Mouse (Mus musculus) embryonic stem cell, embryonic (primary cell): ENCODE measurements around the gene Skint8.
"Not testable (repeated sequence)": the region's sequence is repeated elsewhere in the genome, so short reads cannot be mapped to it uniquely, and the experiment has no call there.

ENCODE experiments used
- CTCF ChIA-PET, 4 experiments: fragments of 300-600 bp in 2 of 4; fragments of 350-600 bp in 2 of 4; sonication (Branson Sonifier 250); formaldehyde crosslinking; loops; one replicate each; lab custom pipeline; 2022; ENCODE audit warnings: inconsistent platforms in 2 of 4; lab: Charles Lee
- POLR2A ChIA-PET, 4 experiments: fragments of 300-600 bp in 2 of 4; fragments of 350-600 bp in 2 of 4; sonication (Branson Sonifier 250); formaldehyde crosslinking; loops; one replicate each; lab custom pipeline; 2022; ENCODE audit warnings: antibody characterized with exemption in 4 of 4, inconsistent platforms in 1 of 4; lab: Charles Lee

Skint8 gene

GRCm38 (mm10) chr4:111919092-111919491, at the start of gene Skint8:
Skint8 (plus strand) TSS chr4:111919392.
- CTCF ChIA-PET, result no interaction called here
- POLR2A ChIA-PET, result interaction anchor here in 1 of 4 experiments (0.5 kb wide), 1 partner anchor 470 kb away, joined by 3 read pairs; no protein-coding TSS in a partner anchor

- ChIA-PET POLR2A (no interaction called here), CTCF (interaction anchor here in 1 of 4 experiments (1.5 kb wide), 1 partner anchor 193 kb away, joined by 4 read pairs; no protein-coding TSS in a partner anchor)
These were observed 38.9 kb upstream of the Skint8 start for GRCm38 (mm10) chr4:111880112-111880875.

DNA sequence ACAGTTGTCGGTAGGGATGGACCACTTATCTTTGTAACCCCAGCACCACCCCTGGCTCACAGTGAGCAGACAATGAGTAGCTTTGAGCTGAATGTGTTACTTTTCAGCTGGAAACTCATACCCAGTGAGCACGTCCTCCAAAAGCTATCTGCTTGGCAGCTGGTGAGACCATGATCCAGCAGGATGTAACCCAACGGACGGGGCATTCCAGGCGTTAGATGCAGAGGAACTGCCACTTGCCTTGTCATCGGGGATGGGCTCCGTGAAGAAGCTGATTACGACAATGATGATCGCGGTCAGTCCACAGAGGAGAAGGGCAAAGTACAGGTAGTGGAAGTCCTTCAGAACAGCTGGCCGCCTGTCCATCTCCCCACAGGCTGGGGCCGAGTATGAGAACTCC, 35.6 kb upstream of the Skint8 start:
- POLR2A ChIA-PET, result no interaction called here
- CTCF ChIA-PET, result interaction anchor here in 1 of 4 experiments (1.0 kb wide), 1 partner anchor 197 kb away, joined by 4 read pairs; no protein-coding TSS in a partner anchor

GRCm38 (mm10) chr4:111886018-111886417, 33.2 kb upstream of the Skint8 start:
- CTCF ChIA-PET, result no interaction called here
- POLR2A ChIA-PET, result no interaction called here

- CTCF ChIA-PET, result interaction anchor here in 1 of 4 experiments (0.6 kb wide), 1 partner anchor 753 kb away, joined by 3 read pairs; no protein-coding TSS in a partner anchor
- POLR2A ChIA-PET, result no interaction called here
These were observed 32.6 kb upstream of the Skint8 start for GRCm38 (mm10) chr4:111886607-111887006.

DNA sequence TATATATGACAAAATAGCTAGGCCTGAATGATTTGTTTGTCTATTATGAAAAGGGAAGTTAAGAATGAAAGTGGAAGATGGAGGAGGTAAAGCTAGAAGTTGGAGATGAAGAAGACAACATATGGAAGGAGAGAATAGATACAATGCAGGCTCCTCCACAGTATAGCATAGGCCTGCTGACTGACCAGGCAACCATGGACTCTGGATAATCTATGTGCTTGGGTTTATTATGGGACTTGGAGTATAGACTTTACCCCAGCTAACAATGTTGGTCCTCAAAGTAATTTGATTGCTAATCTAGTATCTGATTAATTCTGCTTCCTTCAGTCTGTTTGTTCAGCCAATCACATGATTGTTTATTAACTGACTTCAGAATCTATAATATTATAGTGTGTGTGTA, 27.1 kb upstream of the Skint8 start:
- CTCF ChIA-PET, result no interaction called here
- POLR2A ChIA-PET, result no interaction called here

- POLR2A ChIA-PET, result interaction anchor here in 1 of 4 experiments (0.7 kb wide), 1 partner anchor 254 kb away, joined by 5 read pairs; no protein-coding TSS in a partner anchor
- CTCF ChIA-PET, result interaction anchor here in 1 of 4 experiments (0.6 kb wide), 1 partner anchor 371 kb away, joined by 4 read pairs; no protein-coding TSS in a partner anchor
These were observed 21.4 kb upstream of the Skint8 start for GRCm38 (mm10) chr4:111897755-111898154.

DNA sequence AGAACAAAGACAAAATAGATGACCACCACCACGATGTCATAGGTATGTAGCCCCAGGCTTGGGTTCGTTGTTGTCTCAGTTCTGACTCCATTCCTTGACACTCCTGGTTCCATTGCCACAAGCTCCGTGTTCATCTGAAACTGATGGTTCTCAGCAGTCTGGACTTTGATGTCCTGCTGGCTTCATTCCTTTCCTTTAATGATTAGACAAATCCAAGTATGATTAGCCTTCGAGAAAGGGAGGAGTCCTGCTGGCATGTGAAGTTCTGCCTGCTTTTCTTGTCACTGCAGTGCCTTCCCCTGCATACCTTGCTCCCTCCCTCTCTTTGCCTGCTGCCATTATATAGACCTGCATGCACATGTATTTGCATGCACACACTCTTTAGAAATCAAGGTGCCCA, 20.6 kb upstream of the Skint8 start:
- ChIA-PET POLR2A (no interaction called here), CTCF (interaction anchor here in 1 of 4 experiments (0.8 kb wide), 1 partner anchor 10 kb away, joined by 3 read pairs; no protein-coding TSS in a partner anchor)

- POLR2A ChIA-PET, CTCF ChIA-PET: not testable (repeated sequence)
These were observed 18.7 kb upstream of the Skint8 start for GRCm38 (mm10) chr4:111900491-111900890.

DNA sequence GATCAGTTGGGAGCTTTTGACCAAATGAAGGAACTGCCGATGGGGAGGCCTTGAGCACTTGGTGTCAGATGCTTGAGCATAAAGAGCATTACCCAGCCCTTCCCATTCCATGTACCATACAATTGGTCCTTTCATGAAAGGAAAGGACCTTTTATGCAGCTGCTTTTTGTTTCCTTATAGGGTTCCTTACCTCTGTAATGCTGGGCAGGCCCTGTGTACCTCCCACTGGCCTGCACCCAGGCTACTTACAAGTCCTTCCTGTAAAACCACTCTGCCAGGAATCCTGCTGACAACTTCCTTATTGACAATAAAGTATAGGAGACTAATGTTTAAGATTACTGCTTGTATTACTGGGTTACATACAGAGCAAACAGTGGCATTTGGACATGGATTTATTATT, 17.7 kb upstream of the Skint8 start:
- POLR2A ChIA-PET, result no interaction called here
- CTCF ChIA-PET, result no interaction called here

DNA sequence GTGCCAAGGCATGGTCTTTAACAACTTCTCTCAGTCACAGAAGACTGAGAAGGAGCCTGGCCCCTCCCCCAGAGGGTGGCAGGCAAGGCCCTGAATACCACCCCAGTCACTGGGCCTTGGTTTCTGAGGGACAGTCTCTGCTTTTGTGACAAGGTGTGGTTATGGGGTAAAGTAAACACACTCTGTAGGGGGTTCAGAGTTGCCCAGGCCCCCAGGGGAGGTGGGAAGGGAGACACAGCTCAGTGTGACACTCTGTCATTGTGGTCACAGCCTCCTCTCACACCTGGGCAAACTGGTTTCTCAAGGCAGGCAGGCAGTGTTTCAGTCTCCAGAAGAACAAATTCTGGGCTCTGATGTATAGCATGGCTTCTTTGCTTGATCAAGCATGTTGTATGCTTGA, 16.4 kb upstream of the Skint8 start, which contains the start of gene Slc5a9:
Slc5a9 (minus strand) TSS at position 144 of the 400 bp plus-strand sequence.
- POLR2A ChIA-PET, result no interaction called here
- CTCF ChIA-PET, result no interaction called here

GRCm38 (mm10) chr4:111907926-111908325, 11.3 kb upstream of the Skint8 start:
- ChIA-PET CTCF (interaction anchor here in 2 of 4 experiments (0.5 to 1.6 kb wide), 3 partner anchors 9 to 761 kb away, joined by 3 read pairs; no protein-coding TSS in a partner anchor), POLR2A (no interaction called here)

- ChIA-PET CTCF (no interaction called here), POLR2A (no interaction called here)
These were observed 42.1 kb downstream of the Skint8 start for GRCm38 (mm10) chr4:111961309-111961708.

- POLR2A ChIA-PET, result interaction anchor here in 1 of 4 experiments (0.9 kb wide), 1 partner anchor 11 kb away, joined by 4 read pairs; no protein-coding TSS in a partner anchor
- CTCF ChIA-PET, result interaction anchor here in 1 of 4 experiments (0.6 kb wide), 1 partner anchor 225 kb away, joined by 3 read pairs; no protein-coding TSS in a partner anchor
These were observed 44.0 kb downstream of the Skint8 start for GRCm38 (mm10) chr4:111963241-111963640.

DNA sequence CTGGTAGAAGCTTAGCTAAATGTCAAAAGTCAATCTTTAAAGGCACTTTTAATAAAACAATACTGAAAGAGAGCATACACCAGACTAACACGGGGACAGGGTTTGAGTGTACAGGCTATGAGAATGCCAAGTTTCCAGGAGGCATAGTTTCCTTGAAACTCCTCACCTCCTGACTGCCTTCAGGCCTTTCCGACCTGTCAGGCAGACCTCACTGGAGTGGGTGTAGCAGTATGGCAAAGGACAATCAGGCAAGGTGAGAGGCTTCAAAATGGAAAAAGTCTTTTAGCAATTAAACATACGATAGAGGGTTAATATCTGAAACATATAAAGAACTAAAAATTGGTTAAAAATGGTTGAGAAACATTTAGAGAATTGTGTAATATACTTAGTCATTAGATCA, 44.5 kb downstream of the Skint8 start:
- POLR2A ChIA-PET, result interaction anchor here in 1 of 4 experiments (0.9 kb wide), 1 partner anchor 11 kb away, joined by 4 read pairs; no protein-coding TSS in a partner anchor

DNA sequence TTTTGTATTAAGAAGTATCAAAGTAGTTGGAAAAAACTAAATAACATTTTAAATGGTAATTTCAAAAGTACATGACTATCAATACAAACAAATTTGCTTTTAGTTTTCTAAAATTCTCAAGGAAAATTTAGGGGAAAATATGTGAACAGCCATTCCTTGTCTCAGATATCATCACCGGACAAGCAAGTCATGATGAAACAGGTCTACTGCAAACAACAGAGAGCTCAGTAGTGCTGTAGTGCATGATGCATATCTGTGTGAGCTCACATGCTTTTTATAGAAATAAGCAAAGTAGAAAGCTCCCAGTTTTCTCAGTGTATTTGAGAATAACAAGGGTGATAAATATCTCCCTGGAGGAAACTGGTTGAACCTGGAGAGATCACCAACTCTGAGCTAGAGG, 53.4 kb downstream of the Skint8 start, which contains the start of gene Skint7:
Skint7 (plus strand) TSS at position 301 of the 400 bp plus-strand sequence.
- CTCF ChIA-PET, result no interaction called here

More for the DNA sequence above, 44.5 kb downstream of the Skint8 start:
- CTCF ChIA-PET, result interaction anchor here in 1 of 4 experiments (0.6 kb wide), 1 partner anchor 225 kb away, joined by 3 read pairs; no protein-coding TSS in a partner anchor

More for the DNA sequence above, 53.4 kb downstream of the Skint8 start, which contains the start of gene Skint7:
- POLR2A ChIA-PET, result no interaction called here
